Mouse (Mus musculus) small intestine, adult 2 months (tissue): ENCODE measurements around the gene Apol9b.

Source experiments
- CTCF ChIP-seq: fragments of 200-500 bp; IDR thresholded peaks from 2 replicates; pipeline ENCODE4 v1.5.1; 2012; ENCODE audit warnings: low read depth, mild to moderate bottlenecking, control low read depth, inconsistent platforms, low read length, moderate library complexity, mixed read lengths; ENCODE audit not compliant: insufficient replicate concordance, insufficient read length; ENCODE audit errors: extremely low read depth
- POLR2A ChIP-seq: fragments of 200-500 bp; IDR thresholded peaks from 2 replicates; pipeline ENCODE4 v1.6.1; 2012; ENCODE audit warnings: low read depth, mild to moderate bottlenecking, control low read depth, inconsistent platforms, low read length, moderate library complexity

GRCm38 (mm10) chr15:77770341-77770740, 41.5 kb downstream of the Apol9b start:
- TF ChIP-seq CTCF (no peak), POLR2A (no peak)
